Mouse (Mus musculus) cortical plate, adult 2 months (tissue): Measurements from ENCODE around the gene Zfp804a.

Source experiments
- CTCF ChIP-seq: fragments of 200-500 bp; IDR thresholded peaks from 2 replicates; pipeline ENCODE4 v1.5.1; 2011; ENCODE audit warnings: mild to moderate bottlenecking, control low read depth, low read length; ENCODE audit not compliant: insufficient read depth; ENCODE audit errors: extremely low read depth
- POLR2A ChIP-seq: fragments of 200-500 bp; IDR thresholded peaks from 2 replicates; pipeline ENCODE4 v1.6.1; 2011; ENCODE audit warnings: mild to moderate bottlenecking, low read length, control low read depth; ENCODE audit not compliant: insufficient read depth; ENCODE audit errors: extremely low read depth

- TF ChIP-seq CTCF, result no peak
- no peak for TF ChIP-seq POLR2A
Observed at GRCm38 (mm10) chr2:82246902-82247522, 194.0 kb downstream of the Zfp804a start.
